Mouse (Mus musculus) midbrain, embryonic 15.5 days (tissue): ENCODE measurements around the gene Tom1l2. TPM values are rescaled to one million over a fixed set of nuclear protein-coding genes. Genes with fewer than 3 reads are reported as not detected.

Experiments used
- ATAC-seq: fragments of 200-750 bp; cut with Nextera tagmentation; replicated peaks from 2 replicates; pipeline ENCODE4 v1.8.0; 2017; ENCODE audit warnings: moderate TSS enrichment
- H3K27ac ChIP-seq: fragments of 300-500 bp; sonication (generic); 2 replicates; pipeline ENCODE4 v1.5.1; 2015; ENCODE audit warnings: mild to moderate bottlenecking, inconsistent platforms
- H3K27me3 ChIP-seq: fragments of 300-500 bp; sonication (generic); replicated peaks from 2 replicates; pipeline ENCODE4 v1.6.1; 2015; ENCODE audit warnings: inconsistent platforms
- H3K36me3 ChIP-seq: fragments of 300-500 bp; sonication (generic); replicated peaks from 2 replicates; pipeline ENCODE4 v1.6.1; 2015; ENCODE audit warnings: inconsistent platforms
- H3K4me1 ChIP-seq: fragments of 300-500 bp; sonication (generic); 2 replicates; pipeline ENCODE4 v1.6.1; 2015; ENCODE audit warnings: inconsistent platforms
- H3K4me2 ChIP-seq: fragments of 300-500 bp; sonication (generic); 2 replicates; pipeline ENCODE4 v1.6.1; 2015; ENCODE audit warnings: inconsistent platforms, mild to moderate bottlenecking, moderate library complexity
- H3K4me3 ChIP-seq: fragments of 300-500 bp; sonication (generic); 2 replicates; pipeline ENCODE4 v1.5.1; 2015; ENCODE audit warnings: mild to moderate bottlenecking, inconsistent platforms
- H3K9ac ChIP-seq: fragments of 300-500 bp; sonication (generic); 2 replicates; pipeline ENCODE4 v1.6.1; 2015; ENCODE audit warnings: mild to moderate bottlenecking, inconsistent platforms
- H3K9me3 ChIP-seq: fragments of 300-500 bp; sonication (generic); 2 replicates; pipeline ENCODE4 v1.6.1; 2016; ENCODE audit warnings: inconsistent platforms
- WGBS: fragments of 180-500 bp; shearing (Covaris S2); methylation state at CpG from one replicate; pipeline ENCODE4 v1.1.7; 2015; ENCODE audit warnings: mixed read lengths; 5-methylcytosine and 5-hydroxymethylcytosine counted together
- polyA plus RNA-seq: library from polyadenylated mRNA; unstranded; fragments of >200 nt; fragmentation: Nextera tagmentation; extraction: Ambion mirVana; gene quantifications from 2 replicates; pipeline ENCODE4 v1.2.1, GENCODE M21; 2015

Tom1l2 gene
- polyA plus RNA-seq, 1 experiment from 2014 or later = 72.6 TPM

DNA sequence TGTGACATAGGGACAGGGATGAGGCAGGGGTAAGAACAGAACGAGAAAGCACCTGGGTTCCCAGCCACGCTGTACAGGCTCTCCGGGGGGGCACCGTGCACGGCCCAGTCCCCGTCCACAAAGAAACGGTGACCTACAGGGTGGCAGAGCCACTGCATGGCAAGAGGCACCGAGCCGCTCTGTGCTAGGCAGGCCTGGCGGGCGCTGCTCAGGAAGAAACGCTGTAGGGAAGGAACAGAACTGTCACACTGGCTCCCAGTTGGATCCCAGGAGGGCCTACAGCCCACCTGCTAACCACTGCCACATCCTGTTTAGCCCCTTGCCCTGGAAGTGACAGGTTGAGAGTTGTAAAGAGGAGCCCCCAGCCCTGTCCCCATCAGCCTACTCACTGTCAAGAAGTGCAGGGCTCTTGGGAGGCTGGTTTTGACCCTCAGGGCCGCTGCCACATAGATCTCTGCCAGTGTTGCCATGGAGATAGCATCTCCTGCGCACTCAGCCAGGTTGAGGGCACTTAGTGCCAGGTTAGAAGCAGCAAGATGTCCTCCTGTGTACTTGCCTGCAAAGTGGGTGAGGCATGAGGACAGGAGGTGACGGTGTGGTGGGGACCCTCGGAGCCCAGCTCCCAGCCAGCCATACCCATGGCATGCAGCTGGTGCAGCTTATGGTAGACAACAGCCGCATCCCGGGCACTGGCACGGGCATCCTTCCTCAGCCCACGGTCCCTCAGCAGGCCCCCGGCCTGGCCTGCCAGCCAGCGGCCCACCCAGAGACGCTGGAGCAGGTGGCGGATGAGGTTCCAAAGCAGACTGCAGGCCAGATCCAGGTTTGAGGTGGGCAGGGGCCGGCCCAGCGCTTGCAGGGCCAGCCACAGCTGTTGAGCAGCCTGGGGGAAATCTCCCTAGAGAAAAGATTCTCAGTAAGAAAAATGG lies 149.7 kb downstream of the Tom1l2 start:
- Histone ChIP-seq H3K4me2 (no peak overlapping the region), H3K4me3 (no peak overlapping the region), H3K4me1 (peaks cover 40% of the 10 kb centered on the region), H3K27ac (peak overlapping the region; percentile 60), H3K9me3 (no peaks in the 10 kb centered on the region), H3K9ac (no peak overlapping the region), H3K36me3 (peaks cover 6% of the 10 kb centered on the region; the same call in 1 of the 2 replicates), H3K27me3 (no peaks in the 10 kb centered on the region)
- 85% methylated on average over 26 of the region's 26 CpGs for WGBS
- ATAC-seq = no peak

DNA sequence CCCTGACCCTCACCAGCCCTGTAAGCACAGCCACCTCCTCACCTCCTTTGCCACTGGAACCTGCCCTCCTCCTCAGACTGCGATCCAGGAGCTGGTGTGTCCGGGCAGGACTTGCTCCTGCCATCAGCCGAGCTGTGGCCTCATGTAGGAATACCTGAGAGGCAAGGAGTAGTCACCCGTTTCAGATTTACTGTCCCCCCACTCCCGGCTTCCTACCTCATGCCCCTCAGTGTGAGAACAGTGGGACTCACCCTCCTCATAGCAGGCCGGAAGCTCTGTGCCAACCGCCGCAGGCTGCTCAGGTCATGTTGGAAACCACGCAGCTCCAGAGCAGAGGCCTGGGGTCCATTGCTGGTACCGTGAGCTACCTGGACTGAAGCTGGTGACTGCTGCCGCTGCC lies 152.3 kb downstream of the Tom1l2 start:
- ATAC-seq = 0 out of 2 replicates have a peak, but pooled peaks have one; percentile 5
- peaks cover 22% of the 10 kb centered on the region for H3K4me1 ChIP-seq
- 0 out of 2 replicates have a peak overlapping the region, but pooled peaks have one; percentile 7 for H3K9ac ChIP-seq
- peak overlapping the region; percentile 78 for H3K27ac ChIP-seq
- no peaks in the 10 kb centered on the region for H3K27me3 ChIP-seq
- no peaks in the 10 kb centered on the region for H3K9me3 ChIP-seq
- WGBS = 89% methylated on average over 11 of the region's 11 CpGs
- H3K4me2 ChIP-seq = no peak overlapping the region
- H3K4me3 ChIP-seq = no peak overlapping the region
- H3K36me3 ChIP-seq = peaks cover 15% of the 10 kb centered on the region; the same call in 1 of the 2 replicates

DNA sequence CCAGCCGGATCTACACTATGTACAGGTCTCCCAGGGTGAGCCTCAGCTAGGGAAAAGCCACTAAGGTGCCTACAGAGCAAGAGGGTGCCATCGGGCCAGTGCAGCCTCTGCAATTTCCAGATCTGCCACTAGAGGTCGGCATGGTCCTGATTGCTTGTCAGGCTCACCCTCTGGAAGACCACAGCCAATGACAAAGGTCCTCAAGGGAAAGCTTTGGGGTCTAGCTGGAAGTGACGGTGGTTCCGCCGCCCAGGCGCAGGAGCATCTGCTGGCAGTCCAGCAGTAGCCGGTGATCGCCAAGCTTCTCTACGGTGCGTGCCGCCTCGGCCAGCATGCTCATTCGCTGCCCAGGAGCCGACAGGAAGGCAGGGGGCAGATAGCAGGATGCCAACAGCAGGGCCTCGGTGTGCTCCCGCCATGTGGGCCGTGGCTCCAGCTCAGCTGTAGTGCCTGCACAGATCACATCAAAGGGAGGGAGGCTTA lies 153.0 kb downstream of the Tom1l2 start:
- Histone ChIP-seq H3K4me2 (peak overlapping the region; percentile 36), H3K4me1 (peaks cover 22% of the 10 kb centered on the region), H3K27ac (peak overlapping the region; percentile 78), H3K27me3 (no peaks in the 10 kb centered on the region), H3K9me3 (no peaks in the 10 kb centered on the region), H3K9ac (0 out of 2 replicates have a peak overlapping the region, but pooled peaks have one; percentile 7), H3K4me3 (no peak overlapping the region), H3K36me3 (peaks cover 19% of the 10 kb centered on the region)
- peak; percentile 82 for ATAC-seq
- 7% methylated on average over 18 of the region's 18 CpGs for WGBS

DNA sequence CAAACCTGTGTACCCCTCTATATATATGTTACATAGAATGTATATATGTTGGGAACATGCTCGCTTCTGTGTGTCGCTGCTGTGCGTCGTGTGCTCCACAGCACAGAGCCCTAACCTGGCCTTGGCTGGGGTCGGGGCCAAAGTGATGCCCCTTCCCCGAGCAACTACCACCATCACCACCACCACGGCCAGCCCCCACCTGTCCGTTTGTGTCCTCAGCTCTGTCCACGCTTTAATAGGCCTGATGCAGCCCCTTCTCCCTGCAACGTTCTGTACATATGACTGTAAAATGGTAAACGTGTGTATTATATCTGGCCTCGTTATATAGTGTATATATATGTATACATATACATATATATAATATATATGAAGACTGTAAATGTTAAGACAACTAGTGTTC lies 154.1 kb downstream of the Tom1l2 start:
- ATAC-seq = no peak
- no peak overlapping the region for H3K27ac ChIP-seq
- H3K27me3 ChIP-seq = no peaks in the 10 kb centered on the region
- H3K4me3 ChIP-seq = no peak overlapping the region
- no peak overlapping the region for H3K4me2 ChIP-seq
- no peak overlapping the region for H3K9ac ChIP-seq
- peaks cover 22% of the 10 kb centered on the region for H3K4me1 ChIP-seq
- WGBS = 91% methylated on average over 12 of the region's 12 CpGs
- peaks cover 25% of the 10 kb centered on the region for H3K36me3 ChIP-seq
- H3K9me3 ChIP-seq = no peaks in the 10 kb centered on the region

DNA sequence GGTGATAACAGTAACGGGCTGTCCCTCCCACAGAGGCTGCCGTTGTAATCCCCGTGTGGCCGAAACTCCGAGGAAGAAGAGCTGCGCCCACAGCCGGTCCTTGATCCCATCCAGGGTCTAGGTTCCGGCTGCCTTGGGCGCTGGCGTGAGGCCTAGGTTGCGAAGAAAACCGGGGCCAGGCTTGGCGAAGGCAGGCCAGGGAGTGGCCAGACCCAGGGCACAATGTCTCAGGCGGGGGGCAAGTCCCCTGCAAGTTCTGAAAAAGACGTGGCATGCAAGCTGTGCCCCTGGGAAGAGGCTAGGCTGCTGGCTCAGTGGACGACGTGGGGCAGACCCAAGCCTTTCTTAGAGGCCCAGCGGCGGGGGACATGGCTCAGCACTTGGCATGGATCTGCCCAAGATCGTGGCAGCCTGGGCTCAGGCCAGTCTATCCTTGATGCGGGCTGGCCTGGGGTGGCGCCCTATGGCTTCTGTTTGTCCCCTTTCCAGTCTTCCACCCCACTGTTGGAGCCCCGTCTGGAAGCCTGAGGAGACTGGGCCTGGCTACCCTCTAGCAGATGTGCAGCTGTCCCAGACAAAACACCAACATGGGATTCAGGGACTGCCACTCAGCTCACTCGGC lies 154.6 kb downstream of the Tom1l2 start:
- no peak overlapping the region for H3K4me3 ChIP-seq
- peaks cover 25% of the 10 kb centered on the region for H3K36me3 ChIP-seq
- no peak overlapping the region for H3K9ac ChIP-seq
- 76% methylated on average over 24 of the region's 24 CpGs for WGBS
- no peak overlapping the region for H3K4me2 ChIP-seq
- no peaks in the 10 kb centered on the region for H3K27me3 ChIP-seq
- peaks cover 20% of the 10 kb centered on the region for H3K4me1 ChIP-seq
- no peak for ATAC-seq
- peak overlapping the region; percentile 39; the same call in 1 of the 2 replicates for H3K27ac ChIP-seq
- H3K9me3 ChIP-seq = no peaks in the 10 kb centered on the region

DNA sequence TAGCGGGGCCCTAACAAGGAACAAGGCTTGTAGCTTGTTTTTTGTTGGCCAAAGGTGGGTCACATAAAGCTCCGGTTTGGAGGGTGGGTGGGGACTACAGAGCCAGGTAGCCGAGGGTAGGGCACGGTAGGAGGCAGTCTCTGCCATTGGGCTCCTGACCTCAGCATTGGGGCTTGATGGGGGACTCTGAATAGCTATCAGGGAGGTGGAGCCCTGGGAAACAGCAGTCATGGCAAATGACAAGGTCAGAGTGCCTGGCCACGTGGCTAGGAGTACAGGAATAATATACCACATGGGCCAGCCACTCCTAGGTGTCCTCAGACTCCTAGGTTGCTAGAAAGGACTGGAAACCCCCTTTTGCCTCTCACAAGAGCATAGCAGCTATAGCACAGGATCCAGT lies 156.4 kb downstream of the Tom1l2 start:
- Histone ChIP-seq H3K27me3 (no peaks in the 10 kb centered on the region), H3K9me3 (no peaks in the 10 kb centered on the region), H3K4me2 (no peak overlapping the region), H3K4me3 (no peak overlapping the region), H3K9ac (no peak overlapping the region), H3K4me1 (peaks cover 11% of the 10 kb centered on the region; the same call in 1 of the 2 replicates), H3K36me3 (peaks cover 25% of the 10 kb centered on the region), H3K27ac (no peak overlapping the region; the same call in 1 of the 2 replicates)
- 83% methylated on average over 5 of the region's 5 CpGs for WGBS
- ATAC-seq = no peak

DNA sequence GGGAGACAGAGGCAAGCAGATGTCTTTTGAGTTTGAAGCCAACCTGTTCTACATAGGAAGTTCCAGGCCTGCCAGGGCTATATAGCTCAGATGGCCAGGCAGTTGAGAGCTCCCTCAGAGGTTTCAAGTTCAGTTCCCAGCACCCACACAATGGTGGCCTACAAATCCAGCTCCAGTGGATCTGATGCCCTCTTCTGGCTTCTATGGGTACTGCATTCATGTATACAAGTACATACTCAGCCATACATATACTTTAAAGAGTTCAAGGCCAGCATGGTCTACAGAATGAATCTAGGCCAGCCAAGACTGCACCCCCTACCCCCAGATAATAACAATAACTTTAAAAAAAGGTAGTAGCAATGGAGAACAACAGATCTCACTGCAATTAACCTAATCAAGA lies 157.6 kb downstream of the Tom1l2 start:
- H3K27ac ChIP-seq = no peak overlapping the region
- no peak overlapping the region for H3K4me3 ChIP-seq
- no peaks in the 10 kb centered on the region for H3K9me3 ChIP-seq
- H3K36me3 ChIP-seq = peaks cover 25% of the 10 kb centered on the region
- no peak overlapping the region for H3K9ac ChIP-seq
- no peaks in the 10 kb centered on the region for H3K27me3 ChIP-seq
- H3K4me2 ChIP-seq = no peak overlapping the region
- no peak for ATAC-seq
- H3K4me1 ChIP-seq = peaks cover 4% of the 10 kb centered on the region; the same call in 1 of the 2 replicates

DNA sequence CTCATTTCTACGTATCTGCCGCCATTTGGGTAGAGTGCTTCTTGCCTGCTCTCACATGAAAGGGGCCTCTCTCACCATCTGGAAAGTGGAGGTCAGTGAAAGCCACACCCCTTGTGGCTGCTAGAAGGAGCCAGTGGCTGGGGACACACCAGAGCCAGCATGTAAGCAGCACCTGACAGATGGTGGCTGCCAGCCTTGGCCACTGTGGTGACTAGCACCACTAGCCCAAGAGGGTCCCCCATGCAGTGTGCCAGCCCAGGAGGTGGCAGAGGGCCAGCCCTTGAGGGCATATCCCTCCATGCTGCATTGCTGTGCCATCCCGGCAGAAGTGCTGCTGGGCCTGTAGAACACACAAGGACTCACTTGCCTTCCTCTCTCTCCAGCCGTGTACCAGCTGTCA lies 159.1 kb downstream of the Tom1l2 start:
- no peak overlapping the region for H3K9ac ChIP-seq
- no peaks in the 10 kb centered on the region for H3K27me3 ChIP-seq
- 73% methylated on average over 4 of the region's 4 CpGs for WGBS
- H3K27ac ChIP-seq = 0 out of 2 replicates have a peak overlapping the region, but pooled peaks have one; percentile 2
- no peaks in the 10 kb centered on the region for H3K4me1 ChIP-seq
- no peaks in the 10 kb centered on the region for H3K9me3 ChIP-seq
- no peak for ATAC-seq
- H3K4me2 ChIP-seq = no peak overlapping the region
- peaks cover 30% of the 10 kb centered on the region for H3K36me3 ChIP-seq
- H3K4me3 ChIP-seq = no peak overlapping the region

DNA sequence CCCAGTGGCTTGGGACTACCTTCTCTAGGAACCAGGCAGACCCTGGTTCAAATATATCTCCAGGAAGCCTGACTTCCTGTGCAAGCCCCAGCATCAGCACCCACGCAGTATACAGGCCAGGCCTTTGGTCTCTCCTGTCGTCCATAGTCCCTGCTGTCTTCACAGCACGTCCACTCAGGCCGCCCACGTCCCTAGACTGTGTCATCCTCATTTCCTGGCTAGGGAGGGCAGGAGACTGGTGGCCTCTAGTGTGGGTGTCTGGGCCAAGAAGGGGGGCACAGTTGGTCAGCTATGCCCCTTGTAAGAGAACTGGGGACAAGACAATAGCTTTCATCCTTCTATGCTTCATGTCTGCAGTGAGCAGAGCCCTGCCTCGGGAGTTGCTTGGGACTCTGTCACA lies 160.2 kb downstream of the Tom1l2 start:
- Histone ChIP-seq H3K4me2 (no peak overlapping the region), H3K9ac (no peak overlapping the region), H3K36me3 (peaks cover 33% of the 10 kb centered on the region), H3K4me3 (no peak overlapping the region), H3K27ac (0 out of 2 replicates have a peak overlapping the region, but pooled peaks have one; percentile 3), H3K4me1 (no peaks in the 10 kb centered on the region), H3K9me3 (no peaks in the 10 kb centered on the region), H3K27me3 (no peaks in the 10 kb centered on the region)
- WGBS = 81% methylated on average over 6 of the region's 6 CpGs
- ATAC-seq = no peak

DNA sequence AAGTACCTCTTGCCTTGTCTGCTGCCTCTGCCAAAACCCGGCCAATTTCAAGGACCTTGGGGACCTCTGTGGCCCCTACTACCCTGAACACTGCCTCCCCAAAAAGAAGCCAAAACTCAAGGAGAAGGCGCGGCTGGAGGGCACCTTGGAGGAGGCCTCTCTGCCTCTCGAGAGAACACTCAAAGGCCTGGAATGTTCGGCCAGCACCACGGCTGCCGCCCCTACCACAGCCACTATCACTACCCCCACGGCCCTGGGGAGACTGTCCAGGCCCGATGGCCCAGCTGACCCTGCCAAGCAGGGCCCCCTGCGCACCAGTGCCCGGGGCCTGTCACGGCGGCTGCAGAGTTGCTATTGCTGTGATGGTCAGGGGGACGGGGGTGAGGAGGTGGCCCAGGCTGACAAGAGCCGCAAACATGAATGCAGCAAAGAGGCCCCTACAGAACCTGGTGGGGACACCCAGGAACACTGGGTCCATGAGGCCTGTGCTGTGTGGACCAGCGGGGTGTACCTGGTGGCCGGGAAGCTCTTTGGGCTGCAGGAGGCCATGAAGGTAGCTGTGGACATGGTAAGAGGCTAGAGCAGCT lies 162.6 kb downstream of the Tom1l2 start:
- H3K36me3 ChIP-seq = peaks cover 28% of the 10 kb centered on the region

DNA sequence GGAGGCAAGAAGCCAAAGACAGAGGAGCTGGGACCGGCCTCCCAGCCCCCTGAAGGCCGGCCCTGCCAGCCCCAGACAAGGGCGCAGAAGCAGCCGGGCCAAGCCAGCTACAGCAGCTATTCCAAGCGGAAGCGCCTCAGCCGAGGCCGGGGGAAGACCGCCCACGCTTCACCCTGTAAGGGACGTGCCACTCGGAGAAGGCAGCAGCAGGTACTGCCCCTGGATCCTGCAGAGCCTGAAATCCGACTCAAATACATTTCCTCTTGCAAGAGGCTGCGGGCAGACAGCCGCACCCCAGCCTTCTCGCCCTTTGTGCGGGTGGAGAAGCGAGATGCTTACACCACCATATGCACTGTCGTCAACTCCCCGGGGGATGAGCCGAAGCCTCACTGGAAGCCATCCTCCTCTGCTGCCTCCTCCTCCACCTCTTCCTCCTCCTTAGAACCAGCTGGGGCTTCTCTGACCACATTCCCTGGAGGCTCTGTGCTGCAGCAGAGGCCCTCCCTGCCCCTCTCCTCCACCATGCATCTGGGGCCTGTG lies 163.1 kb downstream of the Tom1l2 start:
- WGBS = 84% methylated on average over 21 of the region's 21 CpGs
- H3K36me3 ChIP-seq = peaks cover 23% of the 10 kb centered on the region; the same call in 1 of the 2 replicates
- no peaks in the 10 kb centered on the region for H3K27me3 ChIP-seq
- no peak overlapping the region for H3K9ac ChIP-seq
- no peak overlapping the region for H3K4me2 ChIP-seq
- 0 out of 2 replicates have a peak overlapping the region, but pooled peaks have one; percentile 6 for H3K27ac ChIP-seq
- H3K4me3 ChIP-seq = no peak overlapping the region
- ATAC-seq = no peak
- H3K4me1 ChIP-seq = peaks cover 21% of the 10 kb centered on the region
- no peaks in the 10 kb centered on the region for H3K9me3 ChIP-seq

More for the DNA sequence above, 162.6 kb downstream of the Tom1l2 start:
- Histone ChIP-seq H3K9me3 (no peaks in the 10 kb centered on the region), H3K9ac (no peak overlapping the region), H3K27ac (0 out of 2 replicates have a peak overlapping the region, but pooled peaks have one; percentile 6), H3K4me3 (no peak overlapping the region), H3K4me1 (peaks cover 15% of the 10 kb centered on the region), H3K27me3 (no peaks in the 10 kb centered on the region), H3K4me2 (no peak overlapping the region)
- no peak for ATAC-seq
- WGBS = 90% methylated on average over 17 of the region's 17 CpGs
